Mouse (Mus musculus) cerebellum, adult 11-12 months (tissue): ENCODE data around the gene Maml3.

Source experiments
- DNase-seq: peaks from one replicate; pipeline ENCODE4 v3.0.0; 2022

The Maml3 gene

DNA sequence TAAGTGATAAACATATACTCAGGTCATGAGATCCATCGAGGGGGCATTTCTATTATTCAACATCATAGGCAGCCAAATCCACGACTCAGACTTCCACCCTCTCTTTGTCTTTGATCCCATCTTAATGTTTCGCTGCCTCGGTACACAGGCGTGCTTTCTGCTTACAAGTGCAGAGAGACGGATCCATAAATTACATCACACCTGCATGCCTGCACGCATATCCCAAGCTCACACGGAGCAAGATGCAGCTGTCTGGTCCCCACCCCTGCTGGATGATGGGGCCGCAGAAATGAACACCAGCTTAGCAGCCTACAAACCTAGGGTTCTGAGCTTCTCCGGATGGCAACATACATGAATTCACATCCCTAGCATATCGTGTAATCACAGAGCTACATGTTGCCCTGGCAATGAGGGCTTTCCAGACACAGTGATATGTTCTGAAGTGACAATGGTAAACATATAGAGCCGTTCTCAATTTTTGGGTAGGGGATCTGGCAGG, 200.5 kb downstream of the Maml3 start:
- no peak for DNase-seq

DNA sequence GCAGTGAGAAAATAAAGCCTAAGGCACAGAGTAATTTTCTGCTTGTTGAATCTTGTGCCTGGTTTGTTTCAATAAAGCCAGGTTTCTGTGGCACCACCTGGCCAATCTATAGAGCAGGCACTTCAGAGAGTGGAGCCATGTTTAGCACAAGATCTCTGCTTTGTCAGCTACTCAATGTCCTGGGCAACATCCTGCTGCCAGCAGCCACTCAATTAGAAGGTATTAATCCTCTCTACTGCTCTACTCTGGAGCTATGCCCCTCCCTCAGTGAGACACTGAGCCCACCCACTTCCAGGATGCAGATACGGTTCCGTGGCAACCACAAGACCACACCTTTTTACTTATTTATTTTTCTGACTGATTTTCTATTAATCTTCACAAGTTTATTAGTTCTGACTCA, 203.7 kb downstream of the Maml3 start:
- DNase-seq = no peak

DNA sequence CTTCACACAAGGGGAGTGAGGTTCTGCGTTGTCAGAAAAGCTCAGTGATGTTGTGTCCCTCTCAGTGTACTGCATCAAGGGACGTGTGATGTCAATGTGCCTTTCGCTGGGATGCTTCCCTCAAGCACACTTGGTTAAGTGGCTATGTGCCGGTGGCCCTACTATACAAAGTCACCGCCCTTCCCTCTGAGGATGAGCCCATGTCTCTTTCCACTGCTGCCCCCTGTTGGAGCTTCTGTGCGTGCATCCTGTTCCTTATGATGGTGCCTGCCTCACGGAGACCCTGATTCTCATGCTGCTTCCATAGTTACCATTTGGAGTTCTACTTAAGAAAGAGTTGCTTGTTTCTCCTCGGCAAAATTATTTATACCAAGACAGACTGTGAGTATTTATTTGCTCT, 210.4 kb downstream of the Maml3 start:
- no peak for DNase-seq

DNA sequence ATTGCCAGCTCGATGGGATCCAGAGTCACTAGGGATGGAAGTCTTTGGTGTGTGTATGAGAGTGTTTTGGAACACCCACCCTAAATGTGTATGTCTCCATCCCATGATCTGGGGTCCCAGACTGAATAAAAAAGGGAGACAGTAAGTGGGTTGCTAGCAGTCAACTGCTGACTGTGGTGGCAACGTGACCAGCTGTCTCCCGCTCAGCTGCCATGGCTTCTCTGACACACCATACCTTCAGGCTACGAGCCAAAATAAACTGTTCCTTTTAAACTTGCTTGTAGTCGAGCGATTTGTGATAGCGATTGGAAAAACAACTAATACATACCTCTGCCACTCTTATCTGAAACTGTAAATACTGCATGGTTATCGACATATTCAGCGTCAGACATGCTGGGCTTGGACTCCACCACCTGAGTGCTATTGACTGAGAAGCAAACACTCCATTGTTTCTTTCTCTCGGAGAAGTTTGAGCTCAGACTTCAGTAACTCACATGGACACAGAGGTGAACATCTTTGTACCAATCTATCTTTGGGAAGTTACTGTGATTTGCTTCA, 213.2 kb downstream of the Maml3 start:
- DNase-seq = no peak

DNA sequence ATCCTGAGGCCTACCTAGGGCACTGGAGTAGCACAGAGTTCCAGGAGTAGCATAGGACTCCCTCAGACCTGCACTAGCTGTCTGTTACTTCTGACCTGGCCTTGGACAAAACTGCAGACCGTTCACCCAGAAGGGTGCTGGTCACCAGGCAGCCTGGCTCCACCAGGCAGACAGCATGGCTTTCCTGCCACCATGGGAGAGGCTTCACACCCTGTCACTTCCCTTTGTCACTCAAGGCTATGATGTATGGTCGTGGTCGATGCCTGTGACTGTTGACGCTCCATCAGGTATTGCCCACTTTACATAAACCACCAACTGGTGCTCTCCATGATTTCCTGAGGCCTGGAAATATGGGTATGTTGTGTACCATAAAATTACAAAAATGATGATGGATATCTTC, 214.7 kb downstream of the Maml3 start:
- DNase-seq = no peak

DNA sequence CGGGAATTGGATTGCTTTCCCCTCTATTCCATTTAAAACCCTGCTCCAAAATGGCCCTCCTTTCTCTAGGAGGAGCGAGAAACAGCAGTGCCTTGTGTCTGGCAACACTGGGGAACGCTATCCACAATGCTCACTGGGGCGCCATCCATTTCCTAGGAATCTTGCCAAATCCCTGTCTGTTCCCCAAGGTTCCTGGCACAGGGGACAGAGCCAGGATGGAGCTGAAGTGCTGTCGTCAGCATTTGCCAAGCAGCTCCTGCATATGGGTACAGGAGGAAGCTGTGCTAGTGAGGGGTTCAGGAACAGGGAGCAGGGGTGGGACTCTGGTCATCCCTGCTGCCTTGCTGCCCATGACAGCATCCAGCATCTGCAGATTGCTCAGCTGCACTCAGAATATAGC, 215.1 kb downstream of the Maml3 start:
- DNase-seq = peak; percentile 96

DNA sequence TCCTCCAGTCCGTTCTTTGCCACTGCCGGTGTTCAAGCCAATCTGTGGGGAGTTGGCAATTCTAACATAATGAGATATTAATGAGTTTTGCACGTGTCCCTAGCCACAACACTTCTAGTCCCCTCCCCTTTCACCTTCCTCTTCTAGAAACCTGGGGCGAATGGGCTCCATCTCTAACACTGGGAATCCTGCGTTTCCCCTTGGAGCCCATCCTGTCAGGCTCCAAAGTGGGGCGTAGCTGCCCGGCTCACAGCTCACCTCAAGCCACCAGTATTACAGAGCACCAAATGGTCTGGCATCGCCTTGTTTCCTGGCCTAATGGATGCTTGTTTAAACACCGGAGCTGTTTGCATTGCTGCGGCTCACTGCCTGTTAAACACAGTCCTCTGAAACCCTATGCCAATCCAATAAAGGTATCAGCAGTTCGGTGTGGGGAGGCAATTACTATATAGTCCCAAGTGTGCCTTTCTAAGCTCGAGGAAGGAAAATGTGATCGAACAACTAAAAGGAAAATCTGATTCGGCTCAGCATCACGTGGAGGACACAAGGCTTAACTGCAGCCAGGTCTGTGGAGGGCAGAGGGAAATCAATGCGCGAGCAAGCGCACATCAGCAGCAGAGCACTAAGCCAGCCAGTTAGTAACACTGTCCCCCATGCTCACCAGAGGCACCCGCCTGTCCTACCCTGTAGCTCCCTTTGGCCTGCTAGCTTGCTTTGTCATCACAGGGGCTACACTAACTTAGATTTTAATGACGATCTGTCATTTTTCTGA, 216.0 kb downstream of the Maml3 start:
- peak; percentile 42 for DNase-seq

DNA sequence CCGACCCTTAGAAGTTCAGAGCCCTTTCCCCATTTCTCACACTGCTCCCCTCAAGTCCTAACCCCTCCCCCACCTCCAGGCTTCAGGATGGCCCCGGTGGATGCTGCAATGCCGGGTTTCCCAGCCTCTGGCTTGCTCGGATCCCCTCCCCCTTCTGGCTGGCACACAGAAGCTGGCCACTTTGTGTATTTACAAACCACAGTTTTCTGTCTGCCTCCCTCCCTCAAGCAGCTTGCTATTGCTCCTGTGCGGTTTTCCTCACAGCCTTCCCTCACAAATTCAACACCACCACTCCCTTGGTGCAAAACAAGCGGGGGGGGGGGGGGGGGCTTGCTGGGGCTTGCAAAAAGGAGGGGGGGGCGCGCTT, 216.6 kb downstream of the Maml3 start:
- DNase-seq = peak; percentile 52

DNA sequence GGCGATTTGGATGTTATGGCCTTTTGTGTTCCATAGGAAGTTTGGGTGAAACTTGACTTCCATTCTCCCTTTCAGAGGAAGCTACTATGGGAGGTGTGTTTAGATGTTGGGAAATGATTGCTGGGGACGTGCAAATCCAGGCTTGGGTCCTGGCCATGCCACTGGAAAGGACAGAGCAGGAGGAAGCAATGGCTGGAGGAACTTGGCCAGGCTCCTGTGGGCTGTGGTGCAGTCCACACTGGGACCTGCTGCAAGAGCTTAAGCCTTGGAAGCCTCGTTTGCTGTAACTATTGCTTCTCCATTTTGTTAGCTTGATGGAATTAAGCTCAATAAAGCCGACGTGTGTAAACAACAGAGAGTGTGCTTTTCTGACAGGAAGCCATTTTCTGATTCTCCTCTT, 219.0 kb downstream of the Maml3 start:
- no peak for DNase-seq

DNA sequence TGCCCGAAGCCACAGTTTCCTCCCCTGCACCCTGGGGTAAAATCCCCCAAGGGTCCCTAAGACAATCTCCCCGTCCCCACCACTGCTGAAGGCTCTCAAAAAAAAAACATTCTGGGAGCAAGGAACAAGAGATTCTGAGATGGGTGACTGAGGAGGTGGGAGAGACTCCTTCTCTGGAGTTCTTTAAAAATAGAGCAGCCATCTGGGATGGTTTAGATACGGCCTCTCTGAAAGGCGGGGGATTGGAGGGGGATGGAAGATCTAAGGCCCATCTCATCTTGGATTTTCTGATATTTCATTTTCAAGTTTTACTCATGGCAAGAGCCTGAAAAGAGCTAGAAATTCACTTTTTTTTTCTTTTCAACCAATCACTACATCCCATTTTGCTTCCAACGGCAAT, 219.4 kb downstream of the Maml3 start:
- DNase-seq = no peak

DNA sequence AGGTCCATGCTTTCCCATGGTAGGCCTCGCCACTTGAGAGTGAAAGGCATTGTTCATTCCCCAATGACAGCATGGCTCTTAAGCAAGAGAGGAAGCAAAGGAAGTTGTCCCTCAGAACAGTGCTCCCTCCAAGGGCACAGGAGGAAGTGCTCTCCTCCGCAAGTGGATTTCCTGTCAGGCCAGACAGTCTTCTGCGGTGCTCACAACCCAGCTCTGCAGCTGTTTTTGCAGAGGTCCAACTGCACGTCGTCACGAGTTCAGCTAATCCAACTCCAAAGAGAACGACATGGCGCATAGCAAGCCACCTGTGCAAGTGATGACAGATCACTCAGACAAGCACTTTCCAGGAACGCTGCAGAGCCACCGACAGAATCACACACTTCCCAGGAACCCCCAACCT, 222.9 kb downstream of the Maml3 start:
- DNase-seq = no peak

DNA sequence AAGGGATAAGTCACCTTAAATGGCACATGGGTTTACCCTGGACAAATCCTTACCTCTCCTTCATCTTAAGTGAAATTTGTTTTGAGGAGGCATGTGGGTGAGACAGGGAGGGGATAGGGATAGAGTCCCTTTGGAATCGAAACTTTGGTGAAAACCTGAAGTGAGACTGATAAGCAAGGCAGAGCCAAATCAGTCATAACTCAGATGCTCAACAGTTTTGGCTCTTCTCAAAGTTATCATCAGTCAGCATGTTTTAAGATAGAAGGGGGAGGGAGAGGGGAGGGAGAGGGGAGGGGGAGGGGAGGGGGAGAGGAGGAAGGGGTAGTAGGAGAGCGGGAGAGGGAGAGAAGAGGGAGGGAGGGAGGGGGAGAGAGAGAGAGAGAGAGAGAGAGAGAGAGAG, 223.5 kb downstream of the Maml3 start:
- DNase-seq = no peak

DNA sequence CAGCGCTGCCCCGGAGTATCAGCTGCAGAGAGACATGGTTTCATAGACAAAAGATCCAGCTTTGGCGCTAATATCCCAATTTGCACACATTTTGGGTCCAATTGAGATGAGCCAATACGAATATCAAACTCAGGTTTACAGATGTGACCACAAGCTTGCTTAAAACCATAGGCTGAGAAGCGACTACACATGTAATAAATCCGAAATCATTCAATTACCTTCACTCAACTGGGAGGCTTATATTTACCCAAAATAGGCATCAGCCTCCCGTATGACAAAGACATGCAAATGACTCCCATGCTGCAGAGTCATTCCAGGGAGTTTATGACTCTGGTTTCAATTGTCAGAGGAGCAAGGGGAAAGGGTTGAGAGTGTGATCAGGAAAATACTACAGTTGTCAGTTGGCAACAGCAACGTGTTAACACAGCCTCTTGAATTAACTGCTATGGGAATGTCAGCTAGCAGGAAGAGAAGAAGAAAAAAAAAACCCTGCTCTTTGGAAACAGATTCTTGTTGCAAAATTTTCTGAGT, 224.3 kb downstream of the Maml3 start:
- no peak for DNase-seq

DNA sequence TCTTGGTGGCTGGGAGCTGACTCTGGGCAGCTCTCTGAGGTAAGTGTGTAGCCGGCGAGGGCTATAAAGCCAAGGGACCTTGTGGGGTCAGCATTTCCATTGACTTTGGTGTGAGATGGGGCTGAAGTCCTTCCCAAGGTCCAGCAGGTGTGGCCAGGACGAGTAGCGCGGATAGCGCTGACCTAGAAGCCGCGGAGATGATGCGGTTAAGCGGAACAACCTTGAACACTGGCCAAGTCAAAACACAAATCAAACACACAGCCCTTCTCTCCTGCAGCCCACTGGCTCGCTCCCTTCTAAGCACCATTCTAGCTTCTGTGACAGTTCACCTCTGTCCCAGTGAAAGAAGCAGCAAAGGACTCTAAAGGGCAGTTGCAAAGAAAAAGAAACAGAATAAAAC, 225.7 kb downstream of the Maml3 start:
- DNase-seq = no peak

DNA sequence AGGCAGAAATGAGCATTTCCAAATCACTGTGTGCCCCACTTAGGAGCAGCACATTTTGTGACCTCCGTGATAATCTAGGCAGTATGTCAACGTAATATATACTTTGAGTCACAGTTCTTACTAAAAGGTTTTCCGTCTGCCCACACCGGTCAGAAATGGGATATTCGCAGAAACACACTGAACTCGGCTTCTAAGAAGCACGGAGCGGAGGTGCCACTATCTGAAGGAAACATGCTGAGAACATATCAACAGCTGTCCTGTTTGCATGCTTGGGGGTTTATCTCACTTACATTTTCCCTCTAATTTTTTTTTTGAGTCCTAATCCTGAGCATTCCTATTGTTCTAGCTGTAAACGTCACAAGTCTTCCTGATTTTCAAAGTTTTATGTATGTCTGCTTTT, 226.3 kb downstream of the Maml3 start:
- DNase-seq = no peak

DNA sequence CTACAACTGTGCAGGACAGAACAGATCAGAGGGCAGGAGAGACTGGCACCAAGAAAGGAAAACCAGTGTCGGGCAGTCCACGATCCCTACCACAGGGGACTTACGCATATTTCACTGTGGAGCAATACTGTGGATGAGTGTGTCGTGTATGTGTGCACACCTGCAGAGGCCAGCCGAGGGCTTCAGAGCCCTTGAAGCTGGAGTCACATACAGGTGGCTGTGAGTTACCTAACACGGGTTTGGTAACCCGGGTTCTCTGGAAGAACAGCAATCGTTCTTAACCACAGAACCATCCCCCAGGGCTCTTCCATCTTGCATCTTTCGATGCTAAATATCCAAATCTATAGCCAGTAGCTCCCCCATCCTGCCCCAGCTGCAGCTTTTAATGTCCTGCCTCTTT, 228.1 kb downstream of the Maml3 start:
- DNase-seq = no peak

DNA sequence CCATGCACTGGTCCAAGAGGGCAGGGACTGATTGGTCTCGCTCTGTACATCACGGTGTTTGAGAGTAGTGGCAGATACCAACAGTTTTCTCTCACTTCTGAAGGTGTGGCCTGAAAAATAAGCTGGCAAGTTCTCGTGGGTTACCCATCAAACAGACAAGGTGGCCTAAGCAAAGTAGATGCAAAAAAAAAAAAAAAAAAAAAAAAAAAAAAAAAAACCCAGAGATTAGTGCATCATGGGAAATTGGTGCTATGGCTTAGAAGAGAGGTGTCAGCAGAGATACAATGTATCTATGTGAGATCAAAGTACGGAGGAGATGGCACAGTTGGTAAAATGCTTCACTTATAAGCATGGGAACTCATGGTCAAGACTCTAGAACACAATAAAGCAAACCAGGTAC, 229.2 kb downstream of the Maml3 start:
- no peak for DNase-seq

DNA sequence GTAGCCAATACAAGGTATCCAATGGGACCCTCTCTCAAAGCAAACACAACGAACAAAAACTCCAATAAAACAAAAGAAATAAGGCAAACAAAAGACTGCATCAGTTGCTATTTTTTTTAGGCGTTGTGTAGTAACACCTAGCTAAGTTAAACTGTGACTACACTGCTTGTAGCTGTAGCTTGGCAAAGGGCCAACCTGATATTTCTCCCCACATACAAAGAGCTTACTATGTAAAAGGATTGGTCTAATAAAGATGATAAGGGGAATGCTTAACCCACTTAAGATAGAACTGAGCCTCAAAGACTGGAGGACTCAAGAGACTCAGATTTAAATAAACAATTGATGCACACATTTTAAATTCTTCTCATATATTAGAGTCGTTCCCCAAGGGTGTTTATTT, 230.6 kb downstream of the Maml3 start:
- DNase-seq = no peak

DNA sequence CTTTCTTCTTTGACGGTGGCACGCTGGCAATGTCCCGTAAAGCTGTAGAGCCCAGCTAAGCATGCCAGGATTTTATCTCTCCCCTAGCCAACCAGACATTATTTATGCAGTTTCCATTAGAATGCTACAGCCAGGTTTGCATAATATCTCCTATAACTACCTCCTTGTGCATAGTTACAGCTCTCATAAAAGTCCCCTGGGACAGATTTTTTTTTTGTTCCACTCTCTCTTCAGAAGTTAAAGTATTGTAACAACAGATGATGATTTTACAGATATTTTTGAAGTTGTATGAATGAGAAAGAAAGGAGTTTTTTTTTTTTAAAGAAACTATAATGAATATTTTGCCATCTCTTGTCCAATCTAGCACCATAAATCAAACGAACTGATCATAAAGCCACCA, 232.1 kb downstream of the Maml3 start:
- no peak for DNase-seq

DNA sequence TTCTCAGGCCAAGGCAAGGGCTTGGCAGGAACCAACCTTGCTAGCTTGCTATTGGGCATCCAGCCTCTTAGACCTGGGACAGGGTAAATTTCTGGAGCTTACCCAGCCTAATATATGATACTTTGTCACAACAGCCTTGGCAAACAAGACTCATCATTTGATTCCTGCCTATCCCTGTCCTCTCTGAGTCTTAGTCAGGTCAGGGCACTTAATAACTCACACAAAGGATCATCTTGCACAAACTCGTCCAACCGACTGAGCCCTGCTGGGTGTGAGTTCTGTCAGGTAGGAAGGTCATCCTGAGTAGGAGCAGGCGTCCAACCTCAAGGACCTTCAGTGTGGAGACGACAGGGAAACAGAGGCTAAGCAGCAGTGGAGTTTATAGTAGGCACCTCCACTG, 233.5 kb downstream of the Maml3 start:
- DNase-seq = no peak

DNA sequence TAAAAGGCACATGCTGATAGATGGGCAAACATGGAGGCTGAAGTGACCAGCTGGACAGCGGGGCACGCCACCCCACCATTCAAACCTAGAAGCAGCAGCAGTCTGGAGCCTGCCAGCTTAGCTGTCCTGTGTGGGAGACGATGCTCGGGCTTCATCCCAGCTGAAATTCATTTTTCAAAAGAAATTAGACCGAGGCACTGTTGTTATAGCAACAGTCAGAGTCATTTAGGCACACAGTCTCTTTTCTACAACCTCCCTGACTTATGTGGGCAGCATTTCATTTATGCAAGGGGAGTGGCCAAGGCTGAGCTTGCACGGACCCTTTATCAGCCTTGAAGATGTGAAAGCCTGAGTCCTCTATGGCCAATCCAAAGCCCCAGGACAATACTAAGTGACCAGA, 234.9 kb downstream of the Maml3 start:
- no peak for DNase-seq

DNA sequence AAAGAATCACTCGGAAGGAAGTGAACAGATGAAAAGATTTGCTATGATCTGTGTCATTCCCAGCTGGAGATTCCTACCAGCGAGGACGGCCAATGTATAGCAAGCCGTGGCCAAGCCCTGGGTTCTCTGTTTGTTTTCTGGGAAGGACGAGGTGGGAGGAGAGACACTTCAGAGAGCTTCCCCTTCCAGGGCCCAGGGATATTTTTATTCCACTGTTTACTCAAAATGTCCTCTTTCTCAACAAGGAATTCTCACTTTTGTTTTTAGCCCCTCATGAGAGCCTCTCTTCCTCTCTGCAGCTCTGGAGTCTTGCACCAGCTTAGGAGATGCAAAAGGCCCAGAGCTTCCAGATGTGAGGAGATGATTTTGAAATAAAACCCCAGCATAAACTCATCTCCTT, 236.0 kb downstream of the Maml3 start:
- no peak for DNase-seq

DNA sequence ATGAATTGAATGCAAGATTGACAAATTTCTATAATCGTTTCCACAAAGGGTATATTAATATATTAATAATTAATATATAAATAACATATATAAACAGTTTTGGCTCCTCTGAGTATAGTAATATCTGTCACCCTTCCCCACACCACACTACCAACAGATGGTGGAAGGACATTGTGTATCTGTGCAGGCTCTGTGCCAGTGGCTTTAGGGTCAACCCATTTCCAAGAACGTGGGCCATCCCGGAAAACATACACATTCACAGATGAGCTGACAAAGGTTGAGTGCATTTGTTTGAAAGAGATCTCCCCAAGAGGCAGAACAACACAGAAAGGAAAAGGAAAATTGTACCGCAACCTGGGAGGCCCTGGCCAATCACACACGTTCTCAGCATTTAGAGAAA, 238.4 kb downstream of the Maml3 start:
- peak; percentile 71 for DNase-seq

DNA sequence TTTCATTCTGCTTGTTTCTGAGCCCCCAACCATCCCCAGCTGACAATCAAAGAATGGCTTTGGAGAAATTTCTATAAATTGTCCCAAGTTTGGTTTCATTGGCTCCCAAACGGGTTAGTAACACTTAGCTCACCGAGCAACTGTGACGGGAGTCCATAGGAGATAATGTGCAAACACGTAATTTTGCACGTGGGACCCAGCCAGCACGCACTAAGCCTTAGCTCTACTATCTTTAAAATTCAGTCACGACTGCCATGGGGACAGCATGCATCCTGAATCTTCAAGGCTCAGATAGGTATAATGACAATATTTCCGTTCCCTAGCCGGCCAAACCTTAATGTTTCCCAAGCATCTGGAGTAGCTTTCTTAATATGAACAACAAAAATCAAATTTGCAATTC, 243.2 kb downstream of the Maml3 start:
- DNase-seq = no peak

DNA sequence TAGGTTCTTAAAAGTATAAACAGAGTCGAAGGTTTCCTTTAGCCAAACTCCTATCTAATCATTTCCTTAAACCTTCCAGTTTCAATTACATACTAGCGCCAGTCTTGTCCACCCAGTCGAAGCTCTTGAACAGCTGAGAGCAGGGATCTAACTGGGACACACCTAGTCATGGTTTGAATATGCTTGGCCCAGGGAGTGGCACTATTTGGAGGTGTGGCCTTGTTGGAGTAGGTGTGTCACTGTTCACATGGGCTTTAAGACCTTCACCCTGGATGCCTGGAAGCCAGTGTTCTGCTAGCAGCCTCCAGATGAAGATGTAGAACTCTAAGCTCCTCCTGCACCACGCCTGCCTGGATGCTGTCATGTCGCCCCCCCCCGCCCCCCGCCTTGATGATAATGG, 244.4 kb downstream of the Maml3 start:
- DNase-seq = no peak
